Mouse (Mus musculus): Measurements from ENCODE around the gene Gm5141.
"Not testable (repeated sequence)": the region's sequence is repeated elsewhere in the genome, so short reads cannot be mapped to it uniquely, and the experiment has no call there.

Gene Gm5141

DNA sequence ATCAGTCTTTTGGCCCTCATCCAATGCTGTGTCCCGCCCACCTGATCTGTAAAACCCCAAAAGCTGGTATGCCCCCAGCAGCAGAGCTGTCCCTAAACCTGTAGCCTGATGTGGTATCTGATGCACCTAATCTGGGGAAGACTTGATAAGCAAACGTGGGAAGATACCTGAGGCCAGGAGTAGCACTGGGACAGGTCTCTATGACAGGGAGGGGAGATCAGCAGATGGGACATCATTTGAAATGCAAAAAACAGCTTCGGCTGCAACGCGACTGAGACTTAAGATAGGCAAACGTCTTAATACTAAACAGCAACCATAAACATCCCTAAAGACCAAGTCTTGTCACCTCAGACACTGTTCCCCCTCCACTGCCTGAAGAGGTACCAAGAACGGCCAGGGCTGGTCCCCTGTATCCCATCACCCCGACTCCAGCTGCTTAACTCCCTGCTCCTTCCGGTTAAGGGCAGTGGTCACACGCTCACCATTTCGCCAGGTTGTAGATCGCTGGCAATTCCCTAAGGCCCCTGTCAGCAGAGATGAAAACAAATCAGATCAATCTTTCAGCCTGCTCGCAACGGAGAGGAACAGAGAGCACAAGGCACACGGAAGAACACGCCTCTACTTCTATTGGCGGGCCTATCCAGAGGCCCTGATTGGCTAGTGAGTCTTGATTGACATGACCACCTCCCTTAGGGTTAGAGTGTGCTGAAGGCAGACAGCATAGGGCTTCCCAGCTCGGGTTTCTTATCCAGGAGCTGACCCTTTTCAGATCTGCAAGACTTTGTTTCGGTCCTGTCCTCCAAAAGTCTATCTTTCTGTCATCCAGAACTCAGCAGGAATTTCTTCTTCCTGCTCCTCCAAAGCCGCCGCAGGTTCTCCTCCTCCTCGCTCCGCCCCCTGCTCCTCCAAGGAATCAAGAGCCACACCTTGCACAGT is at the start of gene Gm5141:
Gene Gm5141 (minus strand): TSS at position 610 of the 936 bp plus-strand sequence.
- DNase-seq (ENCODE audit: low read depth, low spot score): peak; percentile 22

DNA sequence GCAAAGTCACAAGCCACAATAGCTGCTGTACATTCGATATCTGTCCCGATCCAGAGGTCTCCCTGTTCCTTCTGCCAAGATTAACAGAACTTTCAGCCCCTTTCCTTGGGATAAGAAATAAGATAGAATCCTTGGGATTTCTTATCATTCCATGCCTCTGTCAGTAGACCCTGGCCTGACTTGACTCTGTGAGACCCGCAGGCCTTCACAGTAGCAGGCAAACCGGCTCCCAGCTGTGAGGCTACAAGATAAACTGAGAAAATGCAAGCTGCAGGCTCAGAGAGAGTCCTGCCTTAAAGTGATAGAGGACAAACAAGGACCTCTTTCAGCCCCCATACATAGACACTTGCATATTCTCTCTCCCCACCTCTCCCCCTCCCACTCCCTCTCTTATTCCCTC is 47.7 kb upstream of the Gm5141 start:
- no peak for DNase-seq (ENCODE audit: low read depth, low spot score)

GRCm38 (mm10) chr13:62832239-62832638 is 46.6 kb upstream of the Gm5141 start:
- DNase-seq (ENCODE audit: low read depth, low spot score): no peak

GRCm38 (mm10) chr13:62815705-62816104 is 30.1 kb upstream of the Gm5141 start:
- DNase-seq (ENCODE audit: low read depth, low spot score): not testable (repeated sequence)

DNA sequence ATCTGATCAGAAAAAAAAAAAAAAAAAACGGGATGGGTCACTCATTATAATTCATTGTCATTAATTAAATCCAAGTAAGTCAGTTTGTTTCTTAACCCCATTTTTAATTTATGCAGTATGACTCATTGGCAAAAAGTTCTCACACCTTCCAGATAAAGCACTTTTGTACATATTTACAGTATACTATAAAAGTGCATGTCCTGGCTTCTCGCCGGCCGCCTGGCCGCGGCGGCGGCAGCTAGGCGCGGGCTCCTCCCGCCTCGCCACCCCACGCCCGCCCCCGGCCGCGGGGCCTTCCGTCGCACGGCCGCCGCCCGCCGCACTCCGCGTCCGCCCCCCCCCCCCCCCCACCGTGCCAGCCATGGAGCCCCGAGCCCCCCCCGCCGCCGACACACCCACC is 27.1 kb upstream of the Gm5141 start:
- no peak for DNase-seq (ENCODE audit: low read depth, low spot score)

DNA sequence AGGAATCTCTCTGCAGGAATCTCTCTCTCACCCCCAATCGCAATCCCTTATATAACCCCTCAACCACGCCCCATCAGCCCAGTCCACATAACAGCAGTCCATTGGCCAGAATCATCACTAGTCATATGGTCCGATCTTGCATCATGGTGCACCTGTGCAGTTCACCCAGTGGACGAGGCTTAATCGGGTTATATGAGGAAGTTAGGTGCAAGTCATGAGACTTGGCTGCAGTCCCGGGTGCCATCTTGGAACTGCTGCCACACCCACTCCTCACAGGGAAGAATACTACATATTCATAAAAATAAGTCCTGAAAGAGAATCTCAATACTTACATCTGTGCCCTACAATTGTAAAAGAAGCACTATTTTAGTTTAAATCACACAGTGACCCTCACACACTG is 22.4 kb upstream of the Gm5141 start:
- DNase-seq (ENCODE audit: low read depth, low spot score): not testable (repeated sequence)

- not testable (repeated sequence) for DNase-seq (ENCODE audit: low read depth, low spot score)
Measured at GRCm38 (mm10) chr13:62786135-62786493, 506 bp upstream of the Gm5141 start.

DNA sequence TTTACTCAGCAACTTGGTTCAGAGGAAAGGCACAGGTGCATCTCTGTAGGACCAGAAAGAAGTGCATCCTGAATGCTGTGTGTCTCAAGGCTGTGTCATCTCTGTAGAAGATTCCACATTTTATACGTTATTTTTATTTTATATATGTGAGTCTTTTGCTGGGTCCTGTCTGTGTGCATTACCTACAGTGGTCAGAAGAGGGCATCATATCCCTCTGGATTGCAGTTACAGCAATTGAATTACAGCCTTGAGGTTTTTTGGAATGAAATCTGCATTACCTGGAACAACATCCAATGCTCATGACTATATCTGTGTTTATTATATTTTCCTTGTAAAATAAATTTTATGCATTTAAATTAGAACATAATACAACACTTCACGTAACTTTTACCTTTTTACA is 21.8 kb downstream of the Gm5141 start:
- DNase-seq (ENCODE audit: low read depth, low spot score): not testable (repeated sequence)

DNA sequence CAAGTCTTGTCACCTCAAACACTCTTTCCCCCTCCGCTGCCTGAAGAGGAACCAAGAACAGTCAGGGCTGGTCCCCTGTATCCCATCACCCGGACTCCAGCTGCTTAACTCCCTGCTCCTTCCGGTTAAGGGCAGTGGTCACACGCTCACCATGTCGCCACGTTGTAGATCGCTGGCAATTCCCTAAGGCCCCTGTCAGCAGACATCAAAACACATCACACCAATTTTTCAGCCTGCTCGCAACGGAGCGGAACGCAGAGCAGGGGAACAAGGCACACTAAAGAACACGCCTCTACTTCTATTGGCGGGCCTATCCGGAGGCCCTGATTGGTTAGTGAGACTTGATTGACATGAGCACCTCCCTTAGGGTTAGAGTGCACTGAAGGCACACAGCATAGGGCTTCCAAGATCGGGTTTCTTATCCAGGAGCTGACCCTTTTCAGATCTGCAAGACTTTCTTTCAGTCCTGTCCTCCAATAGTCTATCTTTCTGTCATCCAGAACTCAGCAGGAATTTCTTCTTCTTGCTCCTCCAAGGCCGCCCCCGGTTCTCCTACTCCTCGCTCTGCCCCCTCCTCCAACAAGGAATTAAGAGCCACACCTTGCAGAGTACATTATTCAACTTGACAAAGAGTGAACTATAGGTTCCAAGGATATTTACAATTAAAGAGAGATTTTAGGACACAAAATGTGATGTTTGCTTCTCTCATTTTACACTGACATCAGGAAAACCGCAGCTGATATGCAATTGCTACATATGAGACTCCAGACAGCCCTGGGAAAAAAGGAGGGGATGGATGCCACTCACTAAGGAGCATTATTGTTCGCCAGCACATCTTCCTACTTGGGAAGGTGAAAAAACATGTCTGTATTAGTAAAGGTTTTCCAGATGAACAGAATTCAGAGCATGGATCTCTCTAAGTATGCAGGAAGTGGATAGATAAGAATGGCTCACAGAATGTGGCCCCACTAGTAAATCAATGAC is 24.9 kb downstream of the Gm5141 start, which contains the start of gene Platr25:
Gene Platr25 (minus strand): TSS at position 278 of the 984 bp plus-strand sequence.
- peak; percentile 20 for DNase-seq (ENCODE audit: low read depth, low spot score)

GRCm38 (mm10) chr13:62733322-62733721 is 52.3 kb downstream of the Gm5141 start:
- no peak for DNase-seq (ENCODE audit: low read depth, low spot score)
